Mouse (Mus musculus): ENCODE results near the gene Irf1.

Gene Irf1

GRCm38 (mm10) chr11:53783288-53783687, 13.5 kb downstream of the Irf1 start:
- DNase-seq (ENCODE audit: low read depth, low spot score): no peak

GRCm38 (mm10) chr11:53785311-53785936, 15.6 kb downstream of the Irf1 start:
- DNase-seq (ENCODE audit: low read depth, low spot score): no peak

DNA sequence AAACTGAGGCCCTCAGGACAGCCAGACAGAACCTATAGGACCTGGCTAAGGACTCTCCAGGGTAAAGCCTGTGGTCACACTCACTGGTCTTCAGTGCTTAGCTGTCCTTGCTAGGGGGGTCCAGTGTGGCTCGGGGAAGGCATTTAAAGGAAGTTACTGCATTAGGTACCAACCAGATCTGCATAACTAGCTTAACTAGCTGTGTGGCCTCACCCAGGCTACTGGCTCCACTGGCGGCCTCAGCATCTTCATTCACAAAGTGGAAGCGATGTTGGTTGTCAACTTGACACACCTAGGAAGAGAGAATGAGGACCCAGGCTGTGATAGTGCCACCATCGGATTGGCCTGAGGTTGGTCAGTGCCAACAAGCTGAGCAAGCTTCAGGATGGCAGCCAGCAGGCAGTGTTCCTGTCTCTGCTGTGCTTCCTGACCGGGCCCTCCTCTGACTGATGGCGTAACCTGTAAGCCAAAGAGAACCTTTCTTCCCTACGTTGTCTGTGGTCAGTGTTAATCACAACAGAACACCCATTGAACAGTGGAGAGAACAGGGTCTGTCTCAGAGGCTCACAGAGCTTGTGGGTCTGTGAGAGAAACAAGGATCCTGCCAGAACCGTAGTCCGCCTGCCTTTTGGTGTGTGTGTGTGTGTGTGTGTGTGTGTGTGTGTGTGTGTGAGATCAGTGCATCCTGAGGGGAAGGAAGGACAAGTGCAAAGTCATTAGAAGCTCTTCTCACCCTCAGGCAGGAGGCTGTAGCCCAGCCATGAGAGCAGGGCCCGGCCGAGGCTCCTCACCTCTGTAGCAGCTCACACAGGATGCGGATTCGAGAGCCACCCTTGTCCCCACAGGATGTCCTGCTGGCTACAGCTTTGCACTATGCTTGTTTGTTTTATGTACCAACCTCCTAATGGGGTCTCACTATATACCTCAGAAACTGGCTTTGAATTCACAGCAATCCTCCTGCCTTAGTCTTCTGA, 16.5 kb downstream of the Irf1 start:
- no peak for DNase-seq (ENCODE audit: low read depth, low spot score)

GRCm38 (mm10) chr11:53788196-53788595, 18.4 kb downstream of the Irf1 start:
- no peak for DNase-seq (ENCODE audit: low read depth, low spot score)

- no peak for DNase-seq (ENCODE audit: low read depth, low spot score)
Measured at GRCm38 (mm10) chr11:53789277-53789676, 19.5 kb downstream of the Irf1 start.

DNA sequence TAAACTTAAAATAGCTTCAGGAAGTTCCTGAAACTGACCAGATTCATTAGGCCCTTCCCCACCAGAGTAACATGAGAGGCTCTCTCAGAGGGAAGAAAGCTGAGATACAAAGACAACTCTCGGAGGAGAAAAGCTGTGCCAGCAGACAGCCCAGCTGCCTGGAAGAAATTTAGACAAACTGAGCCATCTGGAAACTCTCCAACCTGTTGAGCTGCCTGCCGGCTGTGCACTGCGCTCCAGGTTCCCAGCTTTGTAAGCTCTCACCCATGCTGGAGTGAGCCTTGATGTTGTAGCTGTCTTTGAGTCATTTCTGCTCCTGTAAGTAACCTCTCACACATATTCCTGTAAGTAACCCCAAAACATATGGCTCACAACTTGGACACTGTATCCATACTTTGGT, 23.2 kb downstream of the Irf1 start:
- no peak for DNase-seq (ENCODE audit: low read depth, low spot score)

DNA sequence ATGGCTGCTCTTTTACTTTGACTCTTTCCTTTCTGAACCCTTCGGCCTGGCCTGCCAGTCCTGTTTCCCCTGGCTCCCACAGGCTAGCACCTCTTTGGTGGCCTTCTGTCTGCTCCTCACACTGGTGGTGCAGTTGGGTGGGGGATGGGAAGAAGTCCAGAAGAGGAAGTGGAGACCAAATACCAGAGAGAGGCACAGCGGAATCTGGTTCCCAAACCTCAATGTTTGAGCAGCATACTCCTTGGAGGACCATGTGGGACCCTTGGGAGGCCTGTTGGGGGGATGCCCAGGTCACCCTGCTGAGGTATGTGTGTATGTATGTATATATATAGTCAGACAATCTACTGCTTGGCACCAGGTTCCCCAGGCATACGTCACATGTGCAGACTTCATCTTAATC, 24.2 kb downstream of the Irf1 start:
- no peak for DNase-seq (ENCODE audit: low read depth, low spot score)

- DNase-seq (ENCODE audit: low read depth, low spot score): no peak
Measured at GRCm38 (mm10) chr11:53794671-53795557, 25.1 kb downstream of the Irf1 start.

- DNase-seq (ENCODE audit: low read depth, low spot score): no peak
Measured at GRCm38 (mm10) chr11:53795813-53796212, 26.0 kb downstream of the Irf1 start.

DNA sequence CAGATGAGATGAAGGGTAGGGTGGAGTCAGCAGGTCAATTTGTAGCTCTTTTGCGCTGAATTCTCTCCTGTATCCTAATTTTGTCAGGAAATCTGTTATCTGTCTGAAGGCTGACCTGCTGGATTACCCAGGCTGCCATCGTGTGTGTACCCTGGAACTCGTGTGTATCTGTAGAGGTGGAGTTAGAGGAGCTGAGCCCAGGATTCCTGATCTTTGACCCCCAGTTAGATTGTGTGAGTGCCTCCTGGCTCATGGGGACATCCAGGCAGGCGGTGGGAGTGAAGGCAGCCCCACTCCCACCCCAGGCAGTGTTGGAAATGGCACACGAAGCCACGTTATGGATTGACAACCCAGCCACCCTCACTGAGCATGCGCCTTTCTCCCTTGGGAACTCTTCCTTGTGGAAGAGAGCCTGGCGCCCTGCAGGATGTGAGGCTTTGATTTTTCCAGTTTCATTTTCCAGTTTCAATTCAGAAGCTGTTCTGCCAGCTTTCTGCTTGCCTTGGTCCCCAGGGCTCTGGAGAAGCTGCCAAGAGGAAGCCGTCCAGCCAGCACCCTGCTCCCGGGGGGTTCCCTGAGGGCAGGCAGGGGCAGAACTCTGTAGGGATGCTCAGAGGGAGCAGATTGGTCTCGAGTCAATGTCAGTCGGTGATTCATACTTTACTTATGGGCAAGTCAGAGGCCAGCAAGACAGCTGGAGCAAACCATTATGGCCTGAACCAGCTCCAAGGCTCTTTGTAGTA, 26.8 kb downstream of the Irf1 start:
- DNase-seq (ENCODE audit: low read depth, low spot score): no peak

GRCm38 (mm10) chr11:53797386-53797920, 27.6 kb downstream of the Irf1 start:
- no peak for DNase-seq (ENCODE audit: low read depth, low spot score)

DNA sequence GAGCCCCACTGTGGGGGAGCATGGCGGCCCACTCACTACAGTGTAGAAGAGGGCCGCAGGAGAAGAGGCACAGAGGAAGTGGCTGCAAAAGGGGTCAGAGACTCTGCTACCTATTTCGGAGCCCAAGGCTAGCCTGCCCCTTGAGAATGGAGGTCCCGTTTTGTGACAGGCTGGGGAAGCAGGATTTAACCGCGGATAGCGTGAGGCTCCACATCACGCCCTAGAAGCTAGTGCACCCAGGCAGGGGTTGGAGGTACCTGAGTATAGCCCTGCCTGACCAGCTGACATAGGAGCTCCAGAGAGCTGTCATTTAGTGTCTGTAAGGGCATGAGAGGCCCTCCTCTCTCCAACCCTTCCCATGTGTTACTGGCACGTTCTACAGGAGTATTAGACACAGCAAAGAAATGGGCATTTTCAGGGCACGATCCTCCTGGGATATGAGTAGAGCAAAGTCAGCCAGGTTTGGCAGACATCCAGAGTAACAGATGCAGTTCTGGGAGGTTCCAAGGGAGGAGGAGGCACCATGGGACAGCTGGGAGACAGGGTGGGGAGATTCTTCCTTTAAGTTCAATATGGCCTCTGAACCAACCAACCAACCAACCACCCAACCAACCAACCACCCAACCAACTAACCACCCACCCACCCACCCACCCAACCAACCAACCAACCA, 28.4 kb downstream of the Irf1 start:
- DNase-seq (ENCODE audit: low read depth, low spot score): no peak

DNA sequence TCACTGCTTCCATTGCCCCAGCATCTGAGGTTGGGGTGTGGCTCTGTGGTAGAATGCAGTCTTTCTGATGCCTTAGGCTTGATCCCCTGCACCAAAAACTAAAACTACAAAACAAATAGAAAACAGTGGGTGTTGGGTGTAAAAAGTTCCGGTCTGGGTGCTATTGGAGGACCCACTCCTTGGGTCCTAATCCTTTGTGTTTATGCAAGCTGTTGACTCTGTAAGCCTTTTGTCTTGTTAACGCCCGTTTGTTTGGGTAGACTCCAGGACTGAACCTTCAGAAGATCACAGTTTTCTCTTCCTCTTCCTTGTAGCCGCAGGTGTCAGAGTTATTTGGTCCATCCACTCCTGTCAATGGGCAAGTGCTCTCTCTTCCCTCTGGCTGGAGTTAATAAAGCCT, 30.2 kb downstream of the Irf1 start:
- no peak for DNase-seq (ENCODE audit: low read depth, low spot score)

DNA sequence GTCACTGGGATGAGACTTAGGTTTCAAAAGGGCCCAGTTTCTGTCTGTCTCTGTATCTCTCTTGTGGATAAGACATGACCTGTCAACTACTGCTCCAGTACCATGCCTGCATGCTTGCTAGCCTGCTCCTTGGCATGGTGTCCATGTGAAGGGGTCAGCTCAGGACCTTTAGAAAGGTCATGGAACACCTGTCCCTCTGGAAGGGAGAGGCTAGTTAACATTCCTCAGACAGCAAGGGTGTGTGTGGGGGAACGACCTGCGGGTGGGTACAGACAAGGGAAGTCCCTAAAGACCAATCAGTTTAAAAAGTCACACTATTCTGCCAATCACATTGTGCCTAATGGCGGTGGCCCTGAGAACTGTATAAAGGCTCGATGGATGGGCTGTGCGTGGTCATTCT, 31.2 kb downstream of the Irf1 start:
- no peak for DNase-seq (ENCODE audit: low read depth, low spot score)

DNA sequence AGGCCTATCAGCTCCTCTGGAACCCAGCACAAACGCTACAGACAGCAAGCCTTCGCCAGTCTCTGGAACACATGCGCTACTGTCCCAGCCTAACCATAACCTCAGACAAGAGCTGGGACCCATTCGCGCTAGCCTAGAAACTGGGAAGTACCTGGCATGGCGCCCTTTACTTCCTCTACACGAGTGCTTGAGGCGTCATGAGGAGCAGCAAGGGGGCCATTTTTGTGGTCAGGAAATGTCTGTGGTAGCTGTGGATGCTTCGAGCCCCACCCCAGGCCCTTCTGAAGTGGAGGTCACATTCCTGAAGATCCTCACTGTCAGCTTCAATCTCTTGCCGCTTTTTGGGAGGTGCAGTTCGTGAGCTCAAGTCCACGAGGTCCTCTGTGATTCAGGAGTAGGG, 33.3 kb downstream of the Irf1 start:
- no peak for DNase-seq (ENCODE audit: low read depth, low spot score)

GRCm38 (mm10) chr11:53803494-53803893, 33.7 kb downstream of the Irf1 start:
- no peak for DNase-seq (ENCODE audit: low read depth, low spot score)

- DNase-seq (ENCODE audit: low read depth, low spot score): no peak
Measured at GRCm38 (mm10) chr11:53804569-53805344, 34.9 kb downstream of the Irf1 start.

DNA sequence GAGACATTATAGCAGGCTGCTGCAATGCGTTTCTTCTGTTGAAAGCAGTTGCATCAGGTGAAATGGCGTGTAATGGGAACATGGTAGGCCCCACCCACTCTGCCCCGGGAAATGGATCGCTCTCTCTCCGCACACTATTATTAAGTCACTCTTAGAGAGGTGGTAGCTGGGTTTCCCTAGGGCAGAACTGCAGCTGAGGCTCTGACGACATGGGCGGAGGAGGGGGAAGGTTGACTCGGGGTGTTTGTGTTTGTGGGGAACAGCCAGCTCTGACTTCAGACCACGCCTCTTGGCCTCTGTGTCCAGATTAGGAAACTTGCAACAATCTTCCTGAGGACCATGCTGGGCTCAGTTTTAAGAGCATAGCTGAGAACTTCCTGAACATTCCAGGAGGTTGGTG, 36.0 kb downstream of the Irf1 start:
- DNase-seq (ENCODE audit: low read depth, low spot score): no peak

DNA sequence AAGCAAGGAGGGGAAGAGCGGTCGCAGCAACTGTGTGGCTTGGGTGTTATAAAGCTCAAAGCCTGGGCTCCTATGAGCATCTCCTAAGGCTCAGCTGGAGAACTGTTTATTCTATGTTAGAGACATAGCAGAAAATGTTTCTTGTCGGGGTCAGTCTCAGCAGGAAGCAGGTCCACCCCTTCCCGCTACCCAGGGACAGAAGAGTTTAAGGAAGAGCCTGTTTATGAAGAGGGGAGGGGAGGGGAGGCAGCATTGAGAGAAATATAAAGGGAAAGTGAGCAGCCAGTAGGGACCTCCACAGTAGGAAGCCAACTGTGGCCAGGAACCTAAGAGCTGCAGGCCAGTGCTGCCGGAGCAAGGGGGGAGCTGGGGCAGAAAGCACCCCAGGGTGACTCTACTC, 39.5 kb downstream of the Irf1 start:
- DNase-seq (ENCODE audit: low read depth, low spot score): no peak

GRCm38 (mm10) chr11:53810156-53810555, 40.3 kb downstream of the Irf1 start:
- DNase-seq (ENCODE audit: low read depth, low spot score): no peak

Measured in brain, embryonic 18.5 days (tissue).